Mouse (Mus musculus): ENCODE measurements around the gene Krt6a. TPM values are rescaled to one million over a fixed set of nuclear protein-coding genes. Genes with fewer than 3 reads are reported as not detected.
"Not testable (repeated sequence)": the region's sequence is repeated elsewhere in the genome, so short reads cannot be mapped to it uniquely, and the experiment has no call there.

Gene Krt6a
- total RNA-seq (2021), result not detected
- long read RNA-seq, experiment 1, result 0 reads
- long read RNA-seq, experiment 2, result 0 reads

- no peak for DNase-seq (ENCODE audit: low spot score in 2 of 2)
Measured at GRCm38 (mm10) chr15:101694207-101694606, at the start of gene Krt6a. Gene Krt6a, minus strand, starts transcription at chr15:101694307.

- no peak for DNase-seq (ENCODE audit: low spot score in 2 of 2)
Measured at GRCm38 (mm10) chr15:101742711-101743110, 48.6 kb upstream of the Krt6a start, which contains the start of gene Krt71. Gene Krt71, minus strand, starts transcription at chr15:101743109.

GRCm38 (mm10) chr15:101737786-101738185 lies 43.7 kb upstream of the Krt6a start:
- DNase-seq (ENCODE audit: low spot score in 2 of 2), result no peak

GRCm38 (mm10) chr15:101730653-101731052 lies 36.5 kb upstream of the Krt6a start:
- DNase-seq (ENCODE audit: low spot score in 2 of 2), result no peak

- no peak for DNase-seq (ENCODE audit: low spot score in 2 of 2)
Measured at GRCm38 (mm10) chr15:101724686-101725085, 30.6 kb upstream of the Krt6a start.

- DNase-seq (ENCODE audit: low spot score in 2 of 2), result no peak
Measured at GRCm38 (mm10) chr15:101715831-101716230, 21.7 kb upstream of the Krt6a start.

- DNase-seq (ENCODE audit: low spot score in 2 of 2), result no peak
Measured at GRCm38 (mm10) chr15:101714356-101714755, 20.2 kb upstream of the Krt6a start.

GRCm38 (mm10) chr15:101713731-101714130 lies 19.6 kb upstream of the Krt6a start:
- no peak for DNase-seq (ENCODE audit: low spot score in 2 of 2)

- no peak for DNase-seq (ENCODE audit: low spot score in 2 of 2)
Measured at GRCm38 (mm10) chr15:101712720-101713119, 18.6 kb upstream of the Krt6a start, which contains the start of gene Krt5. Gene Krt5, minus strand, starts transcription at chr15:101712898.

GRCm38 (mm10) chr15:101708683-101709082 lies 14.6 kb upstream of the Krt6a start:
- DNase-seq (ENCODE audit: low spot score in 2 of 2), result no peak

GRCm38 (mm10) chr15:101707454-101707853 lies 13.3 kb upstream of the Krt6a start:
- no peak for DNase-seq (ENCODE audit: low spot score in 2 of 2)

- no peak for DNase-seq (ENCODE audit: low spot score in 2 of 2)
Measured at GRCm38 (mm10) chr15:101704066-101704465, 10.0 kb upstream of the Krt6a start.

GRCm38 (mm10) chr15:101702380-101702779 lies 8.3 kb upstream of the Krt6a start:
- no peak for DNase-seq (ENCODE audit: low spot score in 2 of 2)

GRCm38 (mm10) chr15:101699866-101700265 lies 5.8 kb upstream of the Krt6a start:
- no peak for DNase-seq (ENCODE audit: low spot score in 2 of 2)

- DNase-seq (ENCODE audit: low spot score in 2 of 2), result no peak
Measured at GRCm38 (mm10) chr15:101699192-101699591, 5.1 kb upstream of the Krt6a start.

GRCm38 (mm10) chr15:101697326-101698188 lies 3.5 kb upstream of the Krt6a start:
- DNase-seq (ENCODE audit: low spot score in 2 of 2), result no peak

GRCm38 (mm10) chr15:101690460-101690859 lies 3.6 kb downstream of the Krt6a start:
- not testable (repeated sequence) for DNase-seq (ENCODE audit: low spot score in 2 of 2)

- DNase-seq (ENCODE audit: low spot score in 2 of 2), result no peak
Measured at GRCm38 (mm10) chr15:101688161-101688560, 5.9 kb downstream of the Krt6a start.

GRCm38 (mm10) chr15:101680187-101680586 lies 13.9 kb downstream of the Krt6a start, which contains the start of gene Krt6b:
Gene Krt6b, minus strand, starts transcription at chr15:101680287.
- no peak for DNase-seq (ENCODE audit: low spot score in 2 of 2)

- DNase-seq (ENCODE audit: low spot score in 2 of 2), result no peak
Measured at GRCm38 (mm10) chr15:101675978-101676377, 18.1 kb downstream of the Krt6a start.

GRCm38 (mm10) chr15:101652736-101653265 lies 41.3 kb downstream of the Krt6a start:
- no peak for DNase-seq (ENCODE audit: low spot score in 2 of 2)

GRCm38 (mm10) chr15:101647280-101647679 lies 46.8 kb downstream of the Krt6a start, which contains the start of gene Gm5478:
Gene Gm5478, minus strand, starts transcription at chr15:101647380.
- DNase-seq (ENCODE audit: low spot score in 2 of 2), result no peak
